Mouse (Mus musculus): ENCODE results near the gene Gm20075. TPM values are rescaled to one million over a fixed set of nuclear protein-coding genes. Genes with fewer than 3 reads are reported as not detected.
"Not testable (repeated sequence)": the region's sequence is repeated elsewhere in the genome, so short reads cannot be mapped to it uniquely, and the experiment has no call there.

Gm20075 gene
- 5.6 and 11.0 TPM in 2 replicates for polyA plus RNA-seq (2011; ENCODE audit: insufficient read depth, insufficient read length, low replicate concordance, missing spikeins)

- H3K4me3 ChIP-seq (replicated peaks; ENCODE audit: control insufficient read depth, low read depth, low read length); H3K4me1 ChIP-seq (ENCODE audit: control insufficient read depth, insufficient read depth, low read length); H3K27ac ChIP-seq (ENCODE audit: control insufficient read depth, insufficient read depth, low read depth, low read length, poor library complexity): not testable (repeated sequence)
- 74% methylated on average over 3 of the region's 3 CpGs for WGBS
Observed at GRCm38 (mm10) chr13:96081276-96081675, at the start of gene Gm20075. Gene Gm20075 (minus strand): TSS chr13:96081376.

- no peak overlapping the region for H3K27ac ChIP-seq (ENCODE audit: control insufficient read depth, insufficient read depth, low read depth, low read length, poor library complexity)
- no peak overlapping the region for H3K4me3 ChIP-seq (replicated peaks; ENCODE audit: control insufficient read depth, low read depth, low read length)
- TF ChIP-seq POLR2A (IDR thresholded peaks at IDR 0.05; ENCODE audit: borderline replicate concordance, control insufficient read depth, low read depth, low read length), result no peak
- TF ChIP-seq CTCF (IDR thresholded peaks at IDR 0.05; ENCODE audit: control insufficient read depth, insufficient read depth, low read length), result no peak
- 70% methylated on average over 3 of the region's 3 CpGs for WGBS
- H3K4me1 ChIP-seq (ENCODE audit: control insufficient read depth, insufficient read depth, low read length), result no peaks in the 10 kb centered on the region; the same call in 1 of the 2 replicates
Observed at GRCm38 (mm10) chr13:96129081-96129480, 47.9 kb upstream of the Gm20075 start.

DNA sequence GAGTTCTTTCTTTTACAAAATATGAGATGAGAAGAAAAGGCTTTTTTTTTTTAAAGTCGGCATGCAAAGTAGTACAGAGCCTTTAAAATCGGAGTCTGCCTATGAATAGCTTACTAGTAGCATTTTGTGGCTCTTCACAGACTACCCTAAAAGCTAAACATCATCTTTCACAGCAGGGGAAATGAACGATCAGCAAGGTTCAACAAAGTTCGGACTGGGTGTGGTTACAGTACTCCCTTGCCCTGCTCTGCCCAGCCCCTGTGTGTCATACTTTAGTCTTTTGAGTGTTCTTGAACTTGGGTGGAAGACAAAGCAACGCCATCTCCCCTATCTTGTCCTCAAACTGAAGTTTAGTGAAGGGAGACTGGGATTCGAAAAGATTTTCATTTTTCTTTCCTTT is 45.5 kb upstream of the Gm20075 start:
- 60% methylated on average over 6 of the region's 6 CpGs for WGBS
- Histone ChIP-seq H3K27ac (ENCODE audit: control insufficient read depth, insufficient read depth, low read depth, low read length, poor library complexity) (no peak overlapping the region), H3K4me1 (ENCODE audit: control insufficient read depth, insufficient read depth, low read length) (no peaks in the 10 kb centered on the region; the same call in 1 of the 2 replicates), H3K4me3 (replicated peaks; ENCODE audit: control insufficient read depth, low read depth, low read length) (no peak overlapping the region)
- TF ChIP-seq CTCF (IDR thresholded peaks at IDR 0.05; ENCODE audit: control insufficient read depth, insufficient read depth, low read length) (no peak), POLR2A (IDR thresholded peaks at IDR 0.05; ENCODE audit: borderline replicate concordance, control insufficient read depth, low read depth, low read length) (no peak)

DNA sequence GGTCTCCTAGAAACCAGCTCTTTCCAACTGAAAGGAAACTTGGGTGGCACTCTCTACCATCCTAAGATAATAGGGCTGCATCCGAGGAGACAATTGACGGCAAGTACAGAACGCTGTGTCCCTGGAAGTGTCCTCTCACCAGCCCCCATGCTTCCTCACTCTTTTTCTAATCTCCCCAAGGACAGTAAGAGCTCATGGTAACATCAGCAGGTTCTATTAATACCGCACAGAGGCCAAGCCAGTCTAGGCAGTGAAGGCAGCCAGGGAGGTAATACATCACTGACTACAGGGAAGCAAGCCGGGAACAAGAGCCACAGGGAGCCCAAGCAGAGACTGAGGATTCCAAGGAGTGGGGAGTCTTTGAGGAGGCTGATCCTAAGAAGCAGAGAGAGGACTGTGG is 43.8 kb upstream of the Gm20075 start:
- Histone ChIP-seq H3K4me1 (ENCODE audit: control insufficient read depth, insufficient read depth, low read length) (no peaks in the 10 kb centered on the region; the same call in 1 of the 2 replicates), H3K27ac (ENCODE audit: control insufficient read depth, insufficient read depth, low read depth, low read length, poor library complexity) (no peak overlapping the region), H3K4me3 (replicated peaks; ENCODE audit: control insufficient read depth, low read depth, low read length) (no peak overlapping the region)
- TF ChIP-seq POLR2A (IDR thresholded peaks at IDR 0.05; ENCODE audit: borderline replicate concordance, control insufficient read depth, low read depth, low read length), result no peak
- no peak for TF ChIP-seq CTCF (IDR thresholded peaks at IDR 0.05; ENCODE audit: control insufficient read depth, insufficient read depth, low read length)
- 78% methylated on average over 5 of the region's 5 CpGs for WGBS

DNA sequence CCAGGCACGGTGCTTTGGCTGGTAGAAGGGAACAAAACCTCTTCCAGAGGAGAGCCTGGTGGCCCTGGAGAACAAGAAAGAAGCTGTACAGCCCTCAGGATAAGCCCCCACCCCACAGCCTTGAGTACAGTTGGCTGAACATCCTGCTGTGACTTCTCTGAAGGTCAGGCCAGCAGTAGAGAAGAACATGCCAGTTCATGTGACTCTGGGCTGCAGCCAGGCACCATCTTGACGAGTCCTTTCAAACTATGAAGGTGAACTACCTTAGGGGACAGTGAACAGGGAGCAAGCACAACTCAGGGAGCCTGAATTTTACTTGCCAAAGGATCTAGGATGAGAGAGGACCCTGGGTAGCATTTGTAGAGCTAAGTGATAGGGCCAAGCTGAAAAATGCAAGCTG is 31.5 kb upstream of the Gm20075 start:
- TF ChIP-seq CTCF (IDR thresholded peaks at IDR 0.05; ENCODE audit: control insufficient read depth, insufficient read depth, low read length), result no peak
- no peak for TF ChIP-seq POLR2A (IDR thresholded peaks at IDR 0.05; ENCODE audit: borderline replicate concordance, control insufficient read depth, low read depth, low read length)
- no peak overlapping the region for H3K4me3 ChIP-seq (replicated peaks; ENCODE audit: control insufficient read depth, low read depth, low read length)
- H3K4me1 ChIP-seq (ENCODE audit: control insufficient read depth, insufficient read depth, low read length), result no peaks in the 10 kb centered on the region
- 64% methylated on average over 2 of the region's 2 CpGs for WGBS
- no peak overlapping the region for H3K27ac ChIP-seq (ENCODE audit: control insufficient read depth, insufficient read depth, low read depth, low read length, poor library complexity)

DNA sequence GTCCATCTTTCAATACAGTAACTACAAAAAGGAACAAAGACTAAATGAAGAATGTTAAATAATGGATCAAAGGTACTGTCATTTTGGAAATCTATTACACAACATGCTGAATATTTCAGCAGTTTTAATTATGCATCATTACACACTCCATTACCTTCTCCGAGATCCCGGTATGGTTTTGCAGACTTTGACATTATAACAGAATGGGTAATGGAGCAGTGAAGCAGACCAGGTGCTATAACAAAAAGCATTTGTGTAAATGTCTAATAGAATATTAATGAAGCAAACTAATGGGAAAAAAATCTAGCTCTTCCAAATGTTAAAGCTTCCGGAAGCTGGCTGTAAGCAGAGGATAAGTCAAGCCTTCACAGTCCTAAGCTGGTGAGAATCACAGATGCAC is 29.6 kb upstream of the Gm20075 start:
- Histone ChIP-seq H3K4me3 (replicated peaks; ENCODE audit: control insufficient read depth, low read depth, low read length) (no peak overlapping the region), H3K4me1 (ENCODE audit: control insufficient read depth, insufficient read depth, low read length) (no peaks in the 10 kb centered on the region), H3K27ac (ENCODE audit: control insufficient read depth, insufficient read depth, low read depth, low read length, poor library complexity) (no peak overlapping the region)
- 89% methylated on average over 3 of the region's 3 CpGs for WGBS
- TF ChIP-seq CTCF (IDR thresholded peaks at IDR 0.05; ENCODE audit: control insufficient read depth, insufficient read depth, low read length) (no peak), POLR2A (IDR thresholded peaks at IDR 0.05; ENCODE audit: borderline replicate concordance, control insufficient read depth, low read depth, low read length) (no peak)

DNA sequence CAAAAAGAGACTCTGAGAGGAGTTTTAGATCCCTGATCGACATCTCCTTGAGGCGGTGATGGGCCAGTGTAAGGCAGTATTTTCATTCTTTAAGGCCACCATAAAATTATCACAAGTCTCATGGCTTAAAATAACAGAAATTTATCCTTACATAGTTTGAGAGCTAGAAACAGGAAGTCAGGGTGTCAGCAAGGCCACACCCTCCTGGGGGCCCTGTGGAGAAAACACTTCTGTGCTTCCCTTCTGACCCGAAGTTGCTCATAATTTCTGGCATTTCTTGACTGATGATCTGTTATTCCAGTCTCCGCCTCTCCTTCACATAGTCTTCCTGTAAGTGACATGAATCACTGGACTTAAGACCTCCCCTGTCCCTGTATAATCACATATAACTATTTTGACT is 25.2 kb upstream of the Gm20075 start:
- WGBS, result 43% methylated on average over 4 of the region's 4 CpGs

GRCm38 (mm10) chr13:96090929-96091328 is 9.8 kb upstream of the Gm20075 start:
- WGBS, result 71% methylated on average over 4 of the region's 4 CpGs
- H3K4me3 ChIP-seq (replicated peaks; ENCODE audit: control insufficient read depth, low read depth, low read length), result no peak overlapping the region
- no peak overlapping the region for H3K27ac ChIP-seq (ENCODE audit: control insufficient read depth, insufficient read depth, low read depth, low read length, poor library complexity)
- TF ChIP-seq CTCF (IDR thresholded peaks at IDR 0.05; ENCODE audit: control insufficient read depth, insufficient read depth, low read length), result no peak
- TF ChIP-seq POLR2A (IDR thresholded peaks at IDR 0.05; ENCODE audit: borderline replicate concordance, control insufficient read depth, low read depth, low read length), result no peak
- H3K4me1 ChIP-seq (ENCODE audit: control insufficient read depth, insufficient read depth, low read length), result no peaks in the 10 kb centered on the region

More for the DNA sequence above, 25.2 kb upstream of the Gm20075 start:
- no peaks in the 10 kb centered on the region for H3K4me1 ChIP-seq (ENCODE audit: control insufficient read depth, insufficient read depth, low read length)
- H3K4me3 ChIP-seq (replicated peaks; ENCODE audit: control insufficient read depth, low read depth, low read length), result no peak overlapping the region
- TF ChIP-seq POLR2A (IDR thresholded peaks at IDR 0.05; ENCODE audit: borderline replicate concordance, control insufficient read depth, low read depth, low read length) (no peak), CTCF (IDR thresholded peaks at IDR 0.05; ENCODE audit: control insufficient read depth, insufficient read depth, low read length) (no peak)
- no peak overlapping the region for H3K27ac ChIP-seq (ENCODE audit: control insufficient read depth, insufficient read depth, low read depth, low read length, poor library complexity)

DNA sequence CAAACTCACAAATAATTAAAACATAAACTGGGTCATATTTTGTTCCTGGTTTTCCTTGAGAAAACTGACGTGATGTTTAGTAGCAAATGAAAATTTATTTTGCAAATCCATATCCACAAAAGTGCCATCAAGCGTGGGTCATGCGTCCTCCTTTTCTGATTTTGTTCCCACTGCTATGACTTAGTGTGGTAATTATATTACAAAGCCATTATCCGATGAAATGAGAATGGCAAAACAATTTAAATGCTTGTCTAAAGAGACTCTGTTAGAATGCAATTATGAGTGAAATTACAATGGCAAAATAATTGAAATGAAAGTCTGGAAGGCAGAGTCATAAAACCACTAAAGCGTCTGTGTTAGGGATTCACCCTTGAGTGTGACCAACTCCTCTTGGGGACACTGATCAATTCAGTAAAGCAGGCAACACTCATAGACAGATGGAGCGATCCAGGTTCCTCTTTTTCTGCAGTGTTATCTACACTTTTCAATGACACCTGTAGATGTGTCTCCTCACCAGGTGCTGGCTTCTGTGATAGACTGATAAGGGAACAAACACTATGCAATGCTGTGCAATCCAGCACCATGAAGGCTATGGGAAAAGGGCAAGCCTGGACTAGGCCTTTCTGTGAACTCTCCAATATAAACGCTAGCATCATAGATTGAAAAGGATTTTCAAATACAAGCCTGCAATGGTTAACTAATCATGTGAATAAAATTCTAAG is 4.6 kb upstream of the Gm20075 start:
- 78% methylated on average over 7 of the region's 7 CpGs for WGBS
- Histone ChIP-seq H3K4me1 (ENCODE audit: control insufficient read depth, insufficient read depth, low read length) (no peaks in the 10 kb centered on the region), H3K4me3 (replicated peaks; ENCODE audit: control insufficient read depth, low read depth, low read length) (no peak overlapping the region), H3K27ac (ENCODE audit: control insufficient read depth, insufficient read depth, low read depth, low read length, poor library complexity) (no peak overlapping the region)
- TF ChIP-seq CTCF (IDR thresholded peaks at IDR 0.05; ENCODE audit: control insufficient read depth, insufficient read depth, low read length) (no peak), POLR2A (IDR thresholded peaks at IDR 0.05; ENCODE audit: borderline replicate concordance, control insufficient read depth, low read depth, low read length) (no peak)

GRCm38 (mm10) chr13:96081754-96082153 is 578 bp upstream of the Gm20075 start, which contains the start of gene Gm17190:
Gene Gm17190 (plus strand): TSS chr13:96082054.
- 73% methylated on average over 1 of the region's 1 CpGs for WGBS
- not testable (repeated sequence) for H3K27ac ChIP-seq (ENCODE audit: control insufficient read depth, insufficient read depth, low read depth, low read length, poor library complexity); H3K4me1 ChIP-seq (ENCODE audit: control insufficient read depth, insufficient read depth, low read length); H3K4me3 ChIP-seq (replicated peaks; ENCODE audit: control insufficient read depth, low read depth, low read length)

All from bone marrow, adult 2 months (tissue).